Mouse (Mus musculus) small intestine, adult 2 months (tissue): ENCODE results near the gene Aqp12. TPM values are rescaled to one million over a fixed set of nuclear protein-coding genes. Genes with fewer than 3 reads are reported as not detected.

Experiments
- H3K27ac ChIP-seq: fragments of 200-500 bp; 2 replicates; pipeline ENCODE4 v1.5.1; 2012; ENCODE audit warnings: low read depth, low read length, control low read depth, inconsistent platforms; ENCODE audit not compliant: insufficient read depth
- H3K27me3 ChIP-seq: fragments of 200-500 bp; 2 replicates; pipeline ENCODE4 v1.6.1; 2012; ENCODE audit warnings: mild to moderate bottlenecking, moderate library complexity, low read length, inconsistent platforms; ENCODE audit not compliant: control insufficient read depth, insufficient read depth
- H3K36me3 ChIP-seq: fragments of 200-500 bp; 2 replicates; pipeline ENCODE4 v1.6.1; 2012; ENCODE audit warnings: mild to moderate bottlenecking, low read length, control low read depth, inconsistent platforms; ENCODE audit not compliant: control insufficient read depth, insufficient read depth
- H3K4me1 ChIP-seq: fragments of 200-500 bp; 2 replicates; pipeline ENCODE4 v1.6.1; 2012; ENCODE audit warnings: low read length, inconsistent platforms, mixed read lengths; ENCODE audit not compliant: control insufficient read depth, insufficient read depth, insufficient read length
- H3K4me3 ChIP-seq: fragments of 200-500 bp; 2 replicates; pipeline ENCODE4 v1.5.1; 2012; ENCODE audit warnings: low read depth, mild to moderate bottlenecking, control low read depth, inconsistent platforms, low read length, moderate library complexity
- CTCF ChIP-seq: fragments of 200-500 bp; IDR thresholded peaks from 2 replicates; pipeline ENCODE4 v1.5.1; 2012; ENCODE audit warnings: low read depth, mild to moderate bottlenecking, control low read depth, inconsistent platforms, low read length, moderate library complexity, mixed read lengths; ENCODE audit not compliant: insufficient replicate concordance, insufficient read length; ENCODE audit errors: extremely low read depth
- POLR2A ChIP-seq: fragments of 200-500 bp; IDR thresholded peaks from 2 replicates; pipeline ENCODE4 v1.6.1; 2012; ENCODE audit warnings: low read depth, mild to moderate bottlenecking, control low read depth, inconsistent platforms, low read length, moderate library complexity
- WGBS: fragments of 180-500 bp; shearing (Covaris S2); methylation state at CpG from one replicate; pipeline ENCODE4 v1.1.7; 2018; 5-methylcytosine and 5-hydroxymethylcytosine counted together
- polyA plus RNA-seq: library from polyadenylated mRNA; depleted of rRNA; stranded (reverse); fragments of >200 nt; gene quantifications from 2 replicates; pipeline ENCODE4 v1.2.3, GENCODE M21; 2012

Aqp12 gene
- polyA plus RNA-seq, 1 experiment, result 0.14 TPM

- no peaks in the 10 kb centered on the region for H3K27me3 ChIP-seq
- peaks cover 4% of the 10 kb centered on the region for H3K36me3 ChIP-seq
- no peak for TF ChIP-seq POLR2A
- TF ChIP-seq CTCF, result no peak
- H3K4me3 ChIP-seq, result no peak overlapping the region
- no peaks in the 10 kb centered on the region for H3K4me1 ChIP-seq
- H3K27ac ChIP-seq, result no peak overlapping the region
- WGBS, result 57% methylated on average over 7 of the region's 7 CpGs
Observed at GRCm38 (mm10) chr1:92978645-92979044, 27.5 kb upstream of the Aqp12 start.

DNA sequence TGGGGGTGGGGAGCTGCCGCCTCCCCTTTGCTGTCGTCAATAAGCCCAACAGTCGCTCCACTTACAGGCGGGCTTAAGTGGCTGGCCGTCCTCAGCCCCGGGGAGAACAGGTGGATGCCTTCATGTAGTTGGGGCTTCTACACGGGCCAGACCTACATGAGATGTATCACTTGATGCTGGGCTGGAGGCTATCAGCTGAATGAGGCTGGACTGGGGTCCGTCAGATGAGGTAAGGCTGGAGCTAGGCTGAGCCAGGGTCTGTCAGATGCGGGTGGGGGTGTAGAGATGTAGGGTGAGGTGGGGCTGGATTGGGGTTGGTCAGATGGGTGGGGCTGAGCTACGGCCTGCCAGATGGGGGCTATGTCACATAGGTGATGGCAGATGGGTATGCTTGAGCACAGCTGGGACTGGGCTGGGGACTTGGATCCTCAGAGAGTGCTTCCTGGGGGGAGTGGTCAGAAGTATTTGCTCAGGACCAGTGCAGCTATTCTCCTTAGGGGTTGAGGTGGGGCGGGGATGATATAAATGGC lies 27.0 kb upstream of the Aqp12 start:
- Histone ChIP-seq H3K4me1 (no peaks in the 10 kb centered on the region), H3K27ac (no peak overlapping the region), H3K27me3 (no peaks in the 10 kb centered on the region), H3K36me3 (peaks cover 4% of the 10 kb centered on the region), H3K4me3 (no peak overlapping the region)
- 65% methylated on average over 11 of the region's 11 CpGs for WGBS
- no peak for TF ChIP-seq CTCF
- no peak for TF ChIP-seq POLR2A

GRCm38 (mm10) chr1:92981056-92981845 lies 24.9 kb upstream of the Aqp12 start:
- Histone ChIP-seq H3K36me3 (peaks cover 7% of the 10 kb centered on the region), H3K27ac (no peak overlapping the region), H3K4me3 (no peak overlapping the region), H3K27me3 (no peaks in the 10 kb centered on the region), H3K4me1 (no peaks in the 10 kb centered on the region)
- 83% methylated on average over 7 of the region's 7 CpGs for WGBS
- TF ChIP-seq CTCF, result no peak

DNA sequence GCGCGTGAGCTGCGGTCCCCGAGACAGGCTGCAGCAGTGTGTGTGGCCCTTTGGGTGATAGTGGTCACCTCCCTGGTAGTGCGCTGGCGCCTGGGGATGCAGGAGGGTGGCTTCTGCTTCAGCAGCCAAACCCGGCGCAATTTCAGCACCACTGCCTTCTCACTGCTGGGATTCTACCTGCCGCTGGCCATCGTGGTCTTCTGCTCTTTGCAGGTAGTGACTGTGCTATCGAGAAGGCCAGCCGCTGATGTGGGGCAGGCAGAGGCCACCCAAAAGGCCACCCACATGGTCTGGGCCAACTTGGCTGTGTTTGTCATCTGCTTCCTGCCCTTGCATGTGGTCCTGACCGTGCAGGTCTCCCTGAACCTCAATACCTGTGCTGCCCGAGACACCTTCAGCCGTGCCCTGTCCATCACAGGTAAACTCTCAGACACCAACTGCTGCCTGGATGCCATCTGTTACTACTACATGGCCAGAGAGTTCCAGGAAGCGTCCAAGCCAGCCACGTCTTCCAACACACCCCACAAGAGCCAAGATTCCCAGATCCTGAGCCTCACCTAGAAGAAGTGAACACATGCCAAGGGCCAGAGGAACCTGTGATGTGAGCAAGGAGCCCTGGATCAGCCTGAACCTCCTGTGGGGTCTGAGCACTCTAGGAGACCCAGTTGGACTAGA lies 23.1 kb upstream of the Aqp12 start:
- H3K4me1 ChIP-seq, result no peaks in the 10 kb centered on the region

GRCm38 (mm10) chr1:92984999-92985398 lies 21.1 kb upstream of the Aqp12 start:
- H3K27ac ChIP-seq, result no peak overlapping the region
- no peak for TF ChIP-seq POLR2A
- no peak for TF ChIP-seq CTCF

More for the DNA sequence above, 23.1 kb upstream of the Aqp12 start:
- H3K36me3 ChIP-seq, result peaks cover 7% of the 10 kb centered on the region
- H3K27me3 ChIP-seq, result no peaks in the 10 kb centered on the region
- H3K27ac ChIP-seq, result no peak overlapping the region
- WGBS, result 94% methylated on average over 17 of the region's 17 CpGs
- no peak overlapping the region for H3K4me3 ChIP-seq
- TF ChIP-seq POLR2A (no peak), CTCF (no peak)

GRCm38 (mm10) chr1:92988894-92989293 lies 17.2 kb upstream of the Aqp12 start:
- no peaks in the 10 kb centered on the region for H3K27me3 ChIP-seq
- no peak overlapping the region for H3K27ac ChIP-seq
- H3K4me1 ChIP-seq, result peaks cover 7% of the 10 kb centered on the region; the same call in 1 of the 2 replicates
- peaks cover 3% of the 10 kb centered on the region for H3K36me3 ChIP-seq
- TF ChIP-seq CTCF, result no peak
- no peak for TF ChIP-seq POLR2A
- H3K4me3 ChIP-seq, result no peak overlapping the region
- 27% methylated on average over 4 of the region's 4 CpGs for WGBS

More at GRCm38 (mm10) chr1:92984999-92985398, 21.1 kb upstream of the Aqp12 start:
- Histone ChIP-seq H3K36me3 (peaks cover 7% of the 10 kb centered on the region), H3K27me3 (no peaks in the 10 kb centered on the region), H3K4me1 (peaks cover 5% of the 10 kb centered on the region; the same call in 1 of the 2 replicates), H3K4me3 (no peak overlapping the region)
- 88% methylated on average over 5 of the region's 5 CpGs for WGBS

GRCm38 (mm10) chr1:92989891-92990290 lies 16.2 kb upstream of the Aqp12 start:
- no peak for TF ChIP-seq POLR2A
- TF ChIP-seq CTCF, result no peak
- Histone ChIP-seq H3K4me3 (no peak overlapping the region), H3K27me3 (no peaks in the 10 kb centered on the region), H3K4me1 (peaks cover 7% of the 10 kb centered on the region; the same call in 1 of the 2 replicates), H3K36me3 (no peaks in the 10 kb centered on the region), H3K27ac (no peak overlapping the region)
- WGBS, result 24% methylated on average over 4 of the region's 4 CpGs
